Mouse (Mus musculus): ENCODE data around the gene Itgb3bp. TPM values are rescaled to one million over a fixed set of nuclear protein-coding genes. Genes with fewer than 3 reads are reported as not detected.

Itgb3bp gene
- polyA plus RNA-seq, 1 experiment from 2014 or later, result 38.4 TPM

DNA sequence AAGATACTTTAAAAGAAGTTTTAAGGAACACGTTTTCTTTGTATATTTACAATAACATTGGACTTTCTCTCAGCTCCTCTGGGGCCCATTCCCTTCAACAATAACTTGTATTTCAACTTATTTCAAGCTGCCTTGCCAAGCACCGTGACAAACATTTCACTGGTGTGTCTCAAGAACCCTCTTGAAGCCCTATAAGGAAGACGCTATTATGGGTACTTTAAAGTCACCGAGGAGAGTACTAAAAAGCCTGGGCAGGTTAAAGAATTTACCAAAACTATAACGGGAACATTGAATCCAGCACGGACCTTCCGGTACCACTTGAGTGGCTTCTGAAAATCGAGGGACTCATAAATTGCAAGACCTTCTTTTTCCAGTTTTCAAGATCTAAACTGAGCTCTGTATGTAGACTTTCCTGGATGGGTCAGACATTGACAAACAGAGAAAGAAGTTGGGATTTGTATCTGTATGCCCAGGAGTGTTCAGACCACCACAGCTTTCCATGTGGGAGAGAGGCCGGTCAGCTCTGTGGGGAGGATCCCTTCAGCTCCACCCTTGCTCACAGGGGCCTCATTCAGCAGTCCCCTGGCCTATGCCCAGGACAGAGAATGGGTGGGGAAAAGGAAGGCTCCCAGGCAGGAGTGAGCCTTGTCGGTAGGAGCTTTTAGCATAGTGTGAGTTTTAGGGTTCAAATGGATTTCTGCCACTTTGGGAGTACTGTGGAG, 1.1 kb upstream of the Itgb3bp start:
- Histone ChIP-seq H3K9ac (no peak overlapping the region), H3K27ac (peak overlapping the region; percentile 67), H3K4me3 (peak overlapping the region; percentile 66), H3K36me3 (no peaks in the 10 kb centered on the region), H3K4me1 (peaks cover 16% of the 10 kb centered on the region), H3K9me3 (no peaks in the 10 kb centered on the region), H3K4me2 (peak overlapping the region; percentile 82), H3K27me3 (no peaks in the 10 kb centered on the region)
- ATAC-seq (ENCODE audit: borderline replicate concordance, extremely low read depth, low FRiP score, low TSS enrichment), result no peak
- WGBS, result 42% methylated on average over 10 of the region's 10 CpGs

DNA sequence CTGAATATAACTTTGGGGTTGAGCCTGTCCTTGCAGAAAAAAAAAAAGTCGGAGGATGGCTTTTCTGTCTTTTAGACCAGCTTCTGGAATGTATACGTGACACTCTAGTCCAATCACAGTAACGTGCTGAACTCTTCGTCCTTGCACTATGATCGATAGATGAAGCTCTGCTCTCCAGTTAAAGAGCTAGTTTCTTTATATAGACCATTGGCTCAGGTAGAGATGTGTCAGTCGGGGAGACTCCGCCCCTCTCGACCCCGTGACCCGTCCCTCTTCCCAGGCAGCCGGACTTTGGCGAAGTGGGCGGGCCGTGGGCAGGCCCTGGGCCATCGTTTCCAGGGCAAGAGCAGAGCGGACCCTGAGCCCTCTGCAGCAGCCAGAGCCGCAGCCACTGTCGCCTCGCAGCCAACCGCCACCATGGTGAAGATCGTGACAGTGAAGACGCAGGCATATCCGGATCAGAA, 432 bp downstream of the Itgb3bp start, which contains the start of gene Pgm1:
Pgm1 (plus strand) TSS at position 266 of the 464 bp plus-strand sequence.
- Histone ChIP-seq H3K27me3 (no peaks in the 10 kb centered on the region), H3K27ac (peak within 1 kb of the TSS; percentile 94), H3K9ac (peak within 1 kb of the TSS; percentile 68), H3K4me2 (peak within 1 kb of the TSS; percentile 82), H3K4me1 (peaks cover 16% of the 10 kb centered on the region), H3K9me3 (no peaks in the 10 kb centered on the region), H3K36me3 (no peaks in the 10 kb centered on the region), H3K4me3 (peak within 1 kb of the TSS; percentile 66)
- WGBS, result 2% methylated on average over 23 of the region's 23 CpGs
- ATAC-seq (ENCODE audit: borderline replicate concordance, extremely low read depth, low FRiP score, low TSS enrichment), result peak; percentile 84

DNA sequence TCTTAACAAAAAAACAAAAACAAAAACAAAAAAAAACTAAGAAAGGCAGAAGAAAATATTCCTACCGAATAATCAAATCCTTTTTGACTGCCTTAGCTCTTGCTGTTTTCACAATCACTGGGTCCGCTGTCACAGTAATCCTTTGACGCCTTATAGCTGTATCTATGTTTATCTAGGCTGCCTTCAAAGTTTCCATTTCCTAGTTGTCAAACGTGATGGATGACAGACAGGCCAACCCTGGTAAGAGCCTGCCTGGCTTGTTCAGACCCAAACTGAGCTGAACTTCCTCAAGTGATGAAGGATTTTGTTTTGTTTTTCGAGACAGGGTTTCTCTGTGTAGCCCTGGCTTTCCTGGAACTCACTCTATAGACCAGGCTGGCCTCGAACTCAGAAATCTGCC, 1.1 kb downstream of the Itgb3bp start:
- Histone ChIP-seq H3K9me3 (no peaks in the 10 kb centered on the region), H3K36me3 (no peaks in the 10 kb centered on the region), H3K27me3 (no peaks in the 10 kb centered on the region), H3K4me2 (peak overlapping the region; percentile 82; the same call in 1 of the 2 replicates), H3K4me3 (no peak overlapping the region), H3K4me1 (peaks cover 16% of the 10 kb centered on the region), H3K9ac (no peak overlapping the region), H3K27ac (no peak overlapping the region)
- WGBS, result 33% methylated on average over 6 of the region's 6 CpGs
- ATAC-seq (ENCODE audit: borderline replicate concordance, extremely low read depth, low FRiP score, low TSS enrichment), result no peak

DNA sequence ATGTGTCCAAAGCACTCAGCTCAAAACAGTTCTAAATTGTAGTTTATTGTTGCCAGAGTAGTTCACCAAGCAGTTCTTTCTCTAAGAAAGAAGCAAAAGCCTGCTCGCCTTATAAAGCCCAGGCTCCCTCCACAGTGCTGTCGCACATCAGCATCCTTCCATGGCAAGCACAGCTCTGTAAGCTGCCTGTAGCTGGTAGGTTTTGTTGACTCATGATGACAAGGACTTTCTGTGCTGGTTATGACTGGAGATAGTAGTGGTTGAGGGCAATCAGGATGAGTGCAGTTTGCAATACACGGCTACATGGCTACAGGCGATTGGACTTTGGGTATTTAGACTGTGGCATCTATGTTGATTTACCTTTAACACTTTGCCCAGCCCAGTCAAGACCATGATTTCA, 3.2 kb downstream of the Itgb3bp start:
- H3K27ac ChIP-seq, result no peak overlapping the region
- no peaks in the 10 kb centered on the region for H3K9me3 ChIP-seq
- H3K4me2 ChIP-seq, result no peak overlapping the region
- H3K27me3 ChIP-seq, result no peaks in the 10 kb centered on the region
- H3K4me3 ChIP-seq, result no peak overlapping the region
- H3K9ac ChIP-seq, result no peak overlapping the region
- 85% methylated on average over 4 of the region's 4 CpGs for WGBS
- ATAC-seq (ENCODE audit: borderline replicate concordance, extremely low read depth, low FRiP score, low TSS enrichment), result no peak
- peaks cover 10% of the 10 kb centered on the region for H3K4me1 ChIP-seq
- H3K36me3 ChIP-seq, result no peaks in the 10 kb centered on the region

DNA sequence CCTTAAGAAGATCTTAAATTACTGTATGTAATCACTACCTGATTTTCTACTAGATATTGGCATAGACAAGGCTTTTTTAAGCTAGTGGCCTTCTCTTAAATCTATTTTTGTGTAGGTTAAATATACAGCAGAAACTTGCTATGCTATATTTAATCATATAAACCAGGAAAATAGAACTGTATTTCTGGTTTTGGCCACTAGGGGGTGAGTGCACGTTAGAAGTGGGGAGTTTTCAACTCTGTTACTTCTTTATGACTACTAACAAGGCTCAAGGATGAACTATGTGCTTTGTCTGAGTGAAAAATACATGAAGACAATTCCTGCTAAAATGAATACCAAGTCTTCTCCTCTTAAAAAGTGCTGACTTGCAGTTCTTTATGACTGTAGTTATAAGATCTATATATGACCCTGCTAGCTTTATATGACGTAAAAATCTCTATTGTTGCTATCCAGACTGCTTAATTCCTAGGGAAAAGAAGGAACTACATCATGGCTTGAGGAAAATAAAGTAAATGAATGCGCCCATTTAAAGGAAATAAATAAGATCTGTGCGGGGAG, 15.6 kb downstream of the Itgb3bp start:
- no peak for ATAC-seq (ENCODE audit: borderline replicate concordance, extremely low read depth, low FRiP score, low TSS enrichment)
- H3K4me2 ChIP-seq, result no peak overlapping the region
- no peak overlapping the region for H3K4me3 ChIP-seq
- H3K36me3 ChIP-seq, result no peaks in the 10 kb centered on the region
- WGBS, result 65% methylated on average over 4 of the region's 4 CpGs
- no peaks in the 10 kb centered on the region for H3K4me1 ChIP-seq
- H3K9me3 ChIP-seq, result no peaks in the 10 kb centered on the region
- no peaks in the 10 kb centered on the region for H3K27me3 ChIP-seq
- H3K27ac ChIP-seq, result no peak overlapping the region
- no peak overlapping the region for H3K9ac ChIP-seq

DNA sequence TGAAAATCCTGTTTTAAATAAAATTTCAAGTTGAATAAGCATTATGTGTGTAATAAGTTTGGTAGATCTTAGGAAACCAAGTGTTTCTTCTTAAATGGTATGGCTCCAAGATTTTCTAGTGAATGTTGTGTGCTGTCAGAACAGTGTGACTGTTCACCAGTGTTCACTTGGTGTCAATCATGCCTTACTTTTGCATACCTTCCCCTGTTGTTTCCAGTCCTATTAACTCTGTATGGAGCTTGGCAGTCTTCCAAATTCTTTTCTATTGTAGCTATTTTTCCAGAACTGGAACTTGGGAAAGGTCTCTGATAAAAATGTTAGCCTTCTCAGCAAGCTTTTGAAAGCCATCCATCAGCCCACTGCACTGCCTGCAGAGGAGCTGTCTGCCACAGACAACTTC, 47.2 kb downstream of the Itgb3bp start:
- Histone ChIP-seq H3K4me3 (no peak overlapping the region), H3K4me1 (no peaks in the 10 kb centered on the region), H3K9ac (no peak overlapping the region), H3K27me3 (no peaks in the 10 kb centered on the region), H3K9me3 (no peaks in the 10 kb centered on the region), H3K36me3 (no peaks in the 10 kb centered on the region), H3K27ac (no peak overlapping the region), H3K4me2 (no peak overlapping the region)
- no peak for ATAC-seq (ENCODE audit: borderline replicate concordance, extremely low read depth, low FRiP score, low TSS enrichment)

DNA sequence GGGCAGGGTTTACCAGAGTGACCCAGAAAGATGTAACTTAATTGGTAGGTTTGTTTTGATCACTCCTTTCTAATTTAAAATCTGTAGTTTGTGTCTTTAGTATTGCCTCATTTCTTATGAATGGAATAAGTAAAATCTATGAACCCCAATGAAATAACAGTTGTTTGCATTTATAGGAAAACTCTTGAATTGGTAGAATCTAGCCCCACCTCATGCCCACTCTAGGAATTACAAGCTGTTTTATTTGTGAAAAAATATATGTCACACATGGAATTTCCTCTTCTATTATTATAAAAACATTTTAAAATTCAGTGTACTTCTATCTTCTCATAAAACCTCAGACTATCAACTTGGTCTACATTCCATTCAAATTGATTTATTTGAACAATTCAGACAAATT, 47.7 kb downstream of the Itgb3bp start:
- H3K27me3 ChIP-seq, result no peaks in the 10 kb centered on the region
- ATAC-seq (ENCODE audit: borderline replicate concordance, extremely low read depth, low FRiP score, low TSS enrichment), result no peak
- no peaks in the 10 kb centered on the region for H3K9me3 ChIP-seq
- H3K9ac ChIP-seq, result no peak overlapping the region
- no peaks in the 10 kb centered on the region for H3K36me3 ChIP-seq
- H3K27ac ChIP-seq, result no peak overlapping the region
- H3K4me3 ChIP-seq, result no peak overlapping the region
- no peaks in the 10 kb centered on the region for H3K4me1 ChIP-seq
- H3K4me2 ChIP-seq, result no peak overlapping the region

DNA sequence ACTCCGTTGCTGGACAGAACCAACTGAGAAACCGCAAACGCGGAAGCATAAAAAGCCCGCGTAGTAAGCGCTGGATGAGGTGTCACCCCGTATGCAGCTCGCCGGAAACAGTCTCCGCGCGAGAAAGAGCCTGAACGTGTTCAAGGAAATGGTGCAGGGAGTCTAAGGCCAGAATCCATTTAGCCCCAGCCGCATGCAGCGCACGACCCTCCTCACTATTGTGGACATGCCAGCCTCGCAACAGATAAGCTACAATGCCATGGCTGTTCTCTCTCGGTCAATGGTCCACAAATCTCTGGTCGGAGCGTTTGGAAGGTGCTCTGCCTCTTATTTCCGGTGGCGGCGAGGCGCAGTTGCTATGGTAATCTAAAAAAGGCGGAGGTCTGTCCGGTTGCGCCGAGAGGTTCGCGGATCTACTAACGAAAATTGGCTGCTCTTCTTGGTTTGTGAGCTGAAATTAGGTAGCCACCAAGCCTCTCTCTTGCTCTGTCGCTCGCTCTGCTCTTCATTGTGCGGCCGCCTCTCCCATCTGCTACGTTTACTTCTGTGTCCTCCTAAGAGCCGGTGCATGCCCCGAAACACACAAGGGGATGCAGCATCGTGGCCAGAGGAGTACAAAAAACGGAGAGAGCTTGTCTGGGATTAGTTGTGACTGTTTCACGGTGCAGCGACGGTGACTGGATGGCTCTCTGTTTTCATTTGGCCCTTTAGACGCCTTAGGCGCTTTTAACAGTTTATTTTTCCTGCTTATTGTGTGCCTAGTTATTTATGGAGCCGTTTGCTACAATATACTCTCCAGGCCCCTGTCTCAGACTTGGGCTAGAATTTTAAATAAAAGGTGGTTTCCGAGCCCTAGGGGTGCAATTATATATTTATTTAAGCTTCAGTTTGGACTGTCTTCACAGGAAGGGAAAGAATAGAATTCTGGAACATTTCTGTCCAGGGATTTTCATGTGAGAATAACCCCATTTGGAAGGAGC, 100.2 kb downstream of the Itgb3bp start, which contains the start of gene Efcab7:
Efcab7 (plus strand) TSS at position 105 of the 980 bp plus-strand sequence.
- peak within 1 kb of the TSS; percentile 72 for H3K27ac ChIP-seq
- H3K36me3 ChIP-seq, result no peaks in the 10 kb centered on the region
- under 1% methylated on average over 48 of the region's 48 CpGs for WGBS
- H3K9ac ChIP-seq, result peak within 1 kb of the TSS; percentile 62
- H3K4me2 ChIP-seq, result peak within 1 kb of the TSS; percentile 65
- H3K9me3 ChIP-seq, result no peaks in the 10 kb centered on the region
- peaks cover 11% of the 10 kb centered on the region for H3K4me1 ChIP-seq
- peak; percentile 89; the same call in 1 of the 2 replicates for ATAC-seq (ENCODE audit: borderline replicate concordance, extremely low read depth, low FRiP score, low TSS enrichment)
- no peaks in the 10 kb centered on the region for H3K27me3 ChIP-seq
- H3K4me3 ChIP-seq, result peak within 1 kb of the TSS; percentile 48

DNA sequence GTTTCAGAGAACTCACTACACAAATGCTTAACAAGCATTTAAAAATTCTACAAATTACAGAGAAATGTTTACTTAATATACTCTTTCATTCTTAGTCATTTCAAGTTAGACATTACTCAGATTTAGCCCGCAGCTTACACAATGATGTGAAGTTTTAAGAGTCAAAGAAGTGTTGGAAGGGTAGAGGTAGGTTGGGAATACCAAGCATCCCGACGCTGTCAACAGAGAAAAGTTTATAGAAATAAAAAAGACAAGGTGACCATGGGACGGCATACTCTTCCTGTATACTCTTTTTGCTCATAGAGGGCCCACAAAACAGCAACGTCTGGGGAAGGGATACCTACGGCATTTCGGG, 100.9 kb downstream of the Itgb3bp start:
- Histone ChIP-seq H3K36me3 (no peaks in the 10 kb centered on the region), H3K4me2 (peak overlapping the region; percentile 65), H3K27me3 (no peaks in the 10 kb centered on the region), H3K9ac (peak overlapping the region; percentile 62), H3K4me1 (peaks cover 11% of the 10 kb centered on the region), H3K4me3 (peak overlapping the region; percentile 48), H3K9me3 (no peaks in the 10 kb centered on the region), H3K27ac (no peak overlapping the region)
- ATAC-seq (ENCODE audit: borderline replicate concordance, extremely low read depth, low FRiP score, low TSS enrichment), result peak; percentile 32; the same call in 1 of the 2 replicates
- under 1% methylated on average over 7 of the region's 7 CpGs for WGBS

DNA sequence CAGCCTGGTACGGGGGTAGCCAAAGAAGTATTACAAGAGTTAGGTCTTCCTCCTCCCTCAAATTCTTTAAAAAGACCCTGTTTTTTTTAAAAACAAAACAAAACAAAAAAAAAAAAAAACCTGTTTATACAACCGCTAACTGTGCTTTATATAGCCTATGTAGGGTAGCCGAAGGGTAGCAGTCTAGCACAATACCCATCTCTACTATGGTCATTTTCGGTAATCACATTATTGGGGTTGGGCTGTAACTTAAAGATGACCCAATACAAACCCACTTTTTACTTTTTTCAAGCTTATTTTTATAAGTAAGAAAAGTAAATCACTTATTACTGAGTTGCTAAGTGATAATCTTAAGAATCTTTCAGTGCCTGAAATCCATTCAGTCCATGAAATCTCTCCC, 101.3 kb downstream of the Itgb3bp start:
- no peak overlapping the region for H3K27ac ChIP-seq
- peak overlapping the region; percentile 48 for H3K4me3 ChIP-seq
- H3K9ac ChIP-seq, result no peak overlapping the region; the same call in 1 of the 2 replicates
- H3K4me1 ChIP-seq, result peaks cover 11% of the 10 kb centered on the region
- H3K9me3 ChIP-seq, result no peaks in the 10 kb centered on the region
- no peak for ATAC-seq (ENCODE audit: borderline replicate concordance, extremely low read depth, low FRiP score, low TSS enrichment)
- no peaks in the 10 kb centered on the region for H3K27me3 ChIP-seq
- 44% methylated on average over 4 of the region's 4 CpGs for WGBS
- peak overlapping the region; percentile 65 for H3K4me2 ChIP-seq
- no peaks in the 10 kb centered on the region for H3K36me3 ChIP-seq

DNA sequence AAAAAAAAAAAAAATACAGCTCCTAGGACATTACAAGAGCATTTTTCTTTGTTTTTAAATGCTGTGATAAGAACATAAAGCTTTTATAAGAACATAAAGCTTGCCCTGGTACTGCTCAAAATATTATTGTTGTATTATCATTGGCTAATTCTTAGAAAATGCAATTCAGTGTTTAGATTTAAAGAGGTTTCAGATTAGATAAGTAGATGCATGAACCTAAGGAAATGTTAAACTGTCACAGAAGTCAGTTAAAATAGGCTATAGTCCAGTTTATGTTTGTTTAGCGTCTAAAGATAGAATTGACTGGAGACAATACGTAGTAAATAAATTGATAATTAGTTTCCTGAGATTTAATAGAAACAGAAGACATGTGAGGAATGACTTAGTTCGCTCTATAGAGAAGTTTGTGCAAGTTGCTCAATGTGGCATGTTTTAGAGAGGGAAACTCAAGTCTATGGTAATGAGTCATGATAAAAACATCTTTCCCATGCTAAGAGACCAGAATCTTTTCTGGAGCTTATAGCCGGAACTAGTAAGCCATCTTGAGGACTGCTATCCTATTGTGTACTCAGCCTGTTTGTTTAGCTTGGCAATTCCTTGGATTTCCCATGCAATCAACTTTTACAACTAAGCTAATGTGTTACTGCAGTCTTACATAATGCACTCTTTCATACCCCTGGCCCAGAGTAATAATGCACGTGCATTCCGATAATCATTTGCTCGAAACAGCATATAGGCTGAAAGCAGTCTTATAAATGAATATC, 112.7 kb downstream of the Itgb3bp start:
- no peak overlapping the region for H3K27ac ChIP-seq
- ATAC-seq (ENCODE audit: borderline replicate concordance, extremely low read depth, low FRiP score, low TSS enrichment), result no peak
- no peak overlapping the region for H3K9ac ChIP-seq
- no peaks in the 10 kb centered on the region for H3K9me3 ChIP-seq
- H3K36me3 ChIP-seq, result no peaks in the 10 kb centered on the region
- H3K4me1 ChIP-seq, result no peaks in the 10 kb centered on the region
- no peaks in the 10 kb centered on the region for H3K27me3 ChIP-seq
- H3K4me2 ChIP-seq, result no peak overlapping the region
- H3K4me3 ChIP-seq, result no peak overlapping the region
- WGBS, result 80% methylated on average over 7 of the region's 7 CpGs

Data from lung, embryonic 15.5 days (tissue).